Mouse (Mus musculus): ENCODE measurements around the gene Thbs4.

The Thbs4 gene

DNA sequence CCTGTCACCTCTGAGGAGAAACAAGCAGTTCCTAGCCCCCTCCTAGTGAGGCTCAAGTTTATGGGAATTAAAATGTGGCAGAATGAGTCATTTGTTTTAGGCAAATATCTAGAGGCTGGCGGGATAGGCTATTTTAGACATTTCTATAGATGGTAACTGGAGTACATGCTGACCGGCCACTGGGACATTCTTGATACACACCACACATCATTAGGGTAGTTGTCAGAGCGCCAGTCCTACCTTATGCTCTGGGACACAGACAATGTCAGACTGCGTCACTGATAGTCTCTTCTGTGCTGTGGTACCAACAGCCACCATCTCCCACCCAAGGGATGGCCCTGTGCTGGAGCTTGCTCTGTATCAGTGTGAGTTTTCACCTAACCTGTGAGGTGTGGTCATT is 35.5 kb downstream of the Thbs4 start:
- DNase-seq = no peak

- no peak for DNase-seq
These were observed 36.5 kb downstream of the Thbs4 start for GRCm38 (mm10) chr13:92757972-92758585.

DNA sequence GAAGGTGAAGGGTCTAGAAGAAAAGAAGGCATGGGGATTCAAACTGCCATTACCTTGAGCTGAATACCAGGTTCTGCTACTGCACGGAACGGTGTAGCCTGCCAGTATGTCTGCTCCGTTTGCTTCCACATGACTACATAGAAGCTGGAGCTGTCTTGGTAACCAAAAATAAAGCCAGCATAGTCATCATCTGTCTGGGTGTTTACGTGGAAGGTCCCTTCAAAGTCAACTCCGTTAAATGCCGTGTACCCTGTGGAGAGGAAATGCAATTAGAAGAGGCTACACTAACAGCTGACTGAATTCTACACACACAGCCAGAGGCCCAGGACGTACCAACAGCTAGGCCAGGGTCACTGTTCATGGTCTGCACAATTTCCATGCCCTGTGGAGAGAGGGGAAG is 39.6 kb downstream of the Thbs4 start:
- DNase-seq = no peak

DNA sequence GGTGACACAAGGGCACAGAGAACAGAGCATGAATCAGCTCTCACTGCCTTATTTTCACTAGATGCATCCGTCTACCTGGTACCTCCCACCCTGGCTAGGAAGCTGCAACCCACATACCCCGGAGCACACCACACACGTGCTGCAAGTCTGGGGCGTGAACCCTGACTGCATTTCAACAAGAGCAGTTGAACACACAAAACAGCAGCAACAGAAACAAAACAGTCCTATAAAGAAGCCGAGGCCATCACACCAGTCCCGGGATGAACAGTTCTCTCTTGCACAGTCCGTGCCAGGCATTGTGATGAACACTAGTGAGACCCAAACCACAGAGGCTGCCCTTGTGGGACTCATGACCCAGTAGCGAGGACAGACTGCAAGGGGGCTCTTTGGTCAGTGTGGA is 40.9 kb downstream of the Thbs4 start:
- no peak for DNase-seq

GRCm38 (mm10) chr13:92751726-92752565 is 42.7 kb downstream of the Thbs4 start:
- peak; percentile 86 for DNase-seq

- DNase-seq = peak; percentile 53
These were observed 43.6 kb downstream of the Thbs4 start for GRCm38 (mm10) chr13:92750976-92751518.

DNA sequence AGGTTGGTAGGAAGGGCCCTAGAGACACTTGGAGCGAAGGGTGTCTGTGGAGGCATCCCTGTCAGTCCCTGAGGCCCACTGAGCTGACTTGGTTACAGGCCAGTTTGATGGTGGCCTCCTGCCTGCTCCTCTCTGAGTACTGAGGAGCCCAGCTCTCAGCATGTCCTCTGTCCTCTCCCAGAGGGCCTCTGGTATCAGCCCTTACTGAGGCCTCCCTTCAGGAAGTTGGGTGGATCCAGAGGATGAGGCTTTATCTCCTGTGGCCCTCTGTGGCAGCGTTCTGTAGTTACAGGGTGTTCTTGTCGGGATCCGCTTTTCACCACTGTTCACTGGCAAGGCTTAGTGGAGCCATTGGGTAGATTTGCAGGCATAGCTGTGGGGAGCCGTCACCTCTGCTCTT is 51.3 kb downstream of the Thbs4 start:
- no peak for DNase-seq

DNA sequence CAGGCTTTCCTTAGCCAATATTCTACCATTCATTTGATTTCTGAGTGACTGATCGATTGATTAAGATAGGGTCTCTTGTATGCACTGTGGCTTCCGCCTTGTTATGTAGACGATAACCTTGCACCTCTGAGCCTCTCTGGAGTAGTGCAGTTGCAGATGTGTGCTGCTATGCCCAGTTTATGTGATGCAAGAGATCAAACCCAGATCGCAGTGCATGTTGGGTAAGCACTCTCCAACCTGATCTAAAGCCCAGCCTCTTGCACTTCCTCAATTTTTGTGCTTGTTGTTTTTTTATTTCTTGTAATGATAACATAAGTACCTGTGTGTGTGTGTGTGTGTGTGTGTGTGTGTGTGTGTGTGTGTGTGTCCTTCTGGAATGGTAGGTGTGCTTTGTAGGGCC is 51.7 kb downstream of the Thbs4 start:
- DNase-seq = no peak

- peak; percentile 17 for DNase-seq
These were observed 53.8 kb downstream of the Thbs4 start for GRCm38 (mm10) chr13:92740671-92741270.

DNA sequence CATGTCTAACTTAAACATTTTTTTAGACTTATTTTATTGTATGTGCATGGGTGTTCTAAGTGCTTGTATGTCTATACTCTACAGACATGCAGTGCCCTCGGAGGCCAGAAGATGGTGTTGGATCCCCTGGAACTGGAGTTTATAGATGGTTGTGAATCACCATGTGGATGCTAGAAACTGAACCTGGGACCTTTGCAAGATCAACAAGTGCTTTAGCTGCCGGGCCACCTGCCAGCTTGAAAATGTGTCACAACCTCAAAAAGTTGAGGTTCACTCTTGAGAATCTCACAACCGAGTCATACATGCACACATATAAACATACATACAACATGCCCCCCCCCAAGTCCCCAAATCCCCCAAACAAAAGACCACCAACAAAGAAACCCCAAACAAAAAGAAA is 54.8 kb downstream of the Thbs4 start:
- no peak for DNase-seq

DNA sequence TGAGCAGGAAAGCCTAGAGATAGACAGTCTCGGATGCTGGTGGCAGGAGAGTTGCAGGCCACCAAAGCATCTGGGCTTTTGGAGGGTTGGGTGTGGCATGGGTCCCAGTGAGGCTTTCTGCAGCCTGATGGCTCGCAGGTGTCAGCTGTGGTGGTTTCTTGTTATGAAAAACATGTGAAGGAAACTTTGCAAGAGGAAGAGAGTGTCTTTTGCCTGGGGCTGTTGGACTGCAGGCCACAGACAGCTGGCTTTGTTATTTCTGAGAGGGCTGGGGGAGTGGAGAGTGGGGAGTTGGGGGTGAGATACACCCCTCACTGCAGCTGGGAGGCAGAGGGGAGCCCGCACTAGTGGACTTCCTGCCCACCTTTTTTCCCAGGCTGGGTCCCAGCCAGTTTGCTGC is 55.8 kb downstream of the Thbs4 start:
- no peak for DNase-seq

GRCm38 (mm10) chr13:92736516-92737300 is 57.9 kb downstream of the Thbs4 start:
- DNase-seq = peak; percentile 44

- no peak for DNase-seq
These were observed 58.9 kb downstream of the Thbs4 start for GRCm38 (mm10) chr13:92735693-92736092.

- peak; percentile 61 for DNase-seq
These were observed 60.9 kb downstream of the Thbs4 start for GRCm38 (mm10) chr13:92733741-92734140.

DNA sequence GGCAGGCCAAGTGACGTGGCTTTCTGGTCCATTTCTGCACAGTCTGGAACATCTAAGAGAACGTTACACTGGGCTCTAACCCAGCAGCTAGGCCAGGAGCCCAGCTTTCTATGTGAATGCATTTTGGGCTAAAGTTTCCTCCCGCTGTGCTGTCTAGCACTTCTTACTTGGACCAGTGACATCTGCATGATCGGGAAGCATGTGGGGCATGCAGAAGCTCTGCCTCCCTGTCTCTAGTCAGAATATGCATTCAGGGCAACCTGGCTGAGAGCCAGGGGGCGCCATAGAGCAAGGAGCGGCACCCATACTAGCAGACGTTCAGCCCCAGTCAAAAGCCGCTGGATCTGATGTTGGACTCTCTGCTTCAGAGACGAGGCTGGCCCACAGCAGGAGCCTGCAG is 61.4 kb downstream of the Thbs4 start:
- DNase-seq = peak; percentile 59

- no peak for DNase-seq
These were observed 61.8 kb downstream of the Thbs4 start for GRCm38 (mm10) chr13:92732836-92733235.

DNA sequence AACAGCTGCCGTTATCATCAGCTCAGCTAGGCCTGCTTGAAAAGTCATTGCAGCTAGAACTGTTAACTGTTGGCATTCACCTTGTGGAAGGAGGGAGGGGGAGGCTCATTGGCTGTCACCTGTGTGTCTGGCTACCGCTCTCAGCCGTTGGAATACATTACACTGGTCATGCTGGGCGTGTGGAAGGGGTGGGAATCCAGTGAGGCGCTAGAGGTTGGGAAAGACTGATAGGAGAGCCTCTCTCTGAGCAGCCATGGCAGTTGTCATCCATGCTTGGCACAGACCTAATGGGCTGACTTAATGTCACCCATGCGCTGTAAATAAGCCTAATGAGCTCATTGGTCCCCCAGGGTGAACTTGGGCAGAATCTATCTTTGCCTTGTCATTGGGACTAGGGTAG is 62.8 kb downstream of the Thbs4 start:
- DNase-seq = no peak

- DNase-seq = no peak
These were observed 64.8 kb downstream of the Thbs4 start for GRCm38 (mm10) chr13:92729811-92730210.

DNA sequence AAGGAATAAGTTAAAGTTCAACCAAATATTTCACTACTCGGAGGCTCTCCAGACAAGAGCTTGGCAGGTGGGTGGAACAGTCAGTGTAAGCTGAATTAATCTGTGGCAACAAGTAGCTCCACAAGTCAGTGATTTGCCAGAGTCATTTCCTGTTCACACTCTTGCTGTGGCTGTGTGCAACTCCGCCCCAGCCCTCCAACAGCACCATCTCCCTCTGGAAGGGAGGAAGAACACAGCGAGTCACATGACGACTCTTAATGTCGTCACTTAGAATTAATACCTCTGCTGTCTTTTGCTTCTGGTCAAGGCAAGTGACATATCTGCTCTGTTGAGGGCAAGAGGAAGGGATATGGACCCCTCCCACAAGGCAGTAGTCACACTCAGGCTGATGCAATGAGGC is 72.2 kb downstream of the Thbs4 start:
- no peak for DNase-seq

DNA sequence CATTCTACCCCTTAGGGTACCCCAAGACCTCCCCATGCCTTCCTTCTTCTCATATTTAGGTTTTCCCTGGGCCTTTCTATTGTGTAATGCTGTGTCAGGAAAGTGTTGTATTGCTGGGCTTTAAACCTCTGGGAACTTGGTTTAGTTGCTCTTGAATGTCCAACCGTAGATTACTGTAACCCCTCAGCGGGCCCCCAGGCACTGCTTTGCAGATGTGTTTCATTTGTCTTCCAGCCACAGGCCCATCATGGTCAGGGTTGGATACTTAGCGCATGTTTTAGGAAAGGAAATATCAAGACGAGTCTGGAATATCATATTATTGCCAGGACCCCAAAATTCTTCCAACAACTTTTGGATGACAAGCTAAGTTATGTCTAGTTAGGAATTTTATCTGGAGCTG is 73.6 kb downstream of the Thbs4 start:
- no peak for DNase-seq

DNA sequence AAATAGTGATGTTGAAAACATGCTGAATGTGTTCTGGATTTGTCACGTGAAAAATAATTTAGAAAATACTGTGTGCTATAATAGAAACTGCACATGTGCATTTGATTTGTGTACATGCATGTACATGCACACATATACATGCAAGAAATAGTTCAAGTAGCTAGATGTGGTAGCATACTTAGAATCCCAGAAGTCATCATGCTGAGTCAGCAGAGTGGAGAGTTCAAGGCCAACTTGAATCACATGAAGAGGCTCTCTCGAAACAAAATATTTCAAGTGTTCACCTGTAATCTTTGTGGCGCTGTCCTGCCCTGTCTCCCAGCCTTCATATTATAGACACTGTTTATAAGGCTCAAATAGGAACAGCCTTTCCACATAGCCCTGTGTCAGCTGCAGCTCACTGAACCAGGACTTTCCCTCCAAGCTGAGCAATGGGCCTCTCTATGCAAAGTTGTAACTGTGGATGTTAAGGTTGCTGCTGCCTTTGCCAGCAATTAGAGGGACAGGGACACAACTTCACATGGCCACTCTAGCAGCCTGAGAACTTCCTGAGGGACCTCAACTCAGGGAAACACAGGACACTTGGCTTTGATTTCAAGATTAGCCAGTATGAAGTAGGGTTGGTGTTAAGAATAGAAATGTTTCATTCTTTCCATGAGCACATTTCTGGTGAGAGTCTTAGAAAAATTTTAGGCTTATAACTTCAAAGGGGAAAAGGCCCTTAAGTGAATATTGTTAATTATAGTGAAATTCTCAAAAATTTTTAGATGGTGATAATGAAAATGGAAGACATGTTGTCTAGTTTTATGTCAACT is 76.6 kb downstream of the Thbs4 start:
- DNase-seq = no peak

GRCm38 (mm10) chr13:92712619-92713018 is 82.0 kb downstream of the Thbs4 start:
- DNase-seq = no peak

Measured in cerebellum, adult 11-12 months (tissue).